Mouse (Mus musculus) heart, embryonic 11.5 days (tissue): Measurements from ENCODE around the gene Tmem132a. TPM values are rescaled to one million over a fixed set of nuclear protein-coding genes. Genes with fewer than 3 reads are reported as not detected.

Experiments
- ATAC-seq: fragments of 200-750 bp; cut with Nextera tagmentation; replicated peaks from 2 replicates; pipeline ENCODE4 v1.8.0; 2017; ENCODE audit warnings: moderate library complexity; ENCODE audit not compliant: insufficient number of reproducible peaks, low FRiP score, low TSS enrichment
- H3K27ac ChIP-seq: fragments of 300-500 bp; sonication (generic); 2 replicates; pipeline ENCODE4 v1.5.1; 2014; ENCODE audit warnings: mild to moderate bottlenecking, low read depth, low read length
- H3K27me3 ChIP-seq: fragments of 300-500 bp; sonication (generic); 2 replicates; pipeline ENCODE4 v1.6.1; 2014; ENCODE audit warnings: mild to moderate bottlenecking, low read length, mixed read lengths; ENCODE audit not compliant: control insufficient read depth, insufficient read depth
- H3K36me3 ChIP-seq: fragments of 300-500 bp; sonication (generic); 2 replicates; pipeline ENCODE4 v1.6.1; 2014; ENCODE audit warnings: mild to moderate bottlenecking, low read length, moderate library complexity, mixed read lengths; ENCODE audit not compliant: control insufficient read depth, insufficient read depth
- H3K4me1 ChIP-seq: fragments of 300-500 bp; sonication (generic); 2 replicates; pipeline ENCODE4 v1.6.1; 2014; ENCODE audit warnings: low read length; ENCODE audit not compliant: control insufficient read depth, insufficient read depth
- H3K4me2 ChIP-seq: fragments of 300-500 bp; sonication (generic); 2 replicates; pipeline ENCODE4 v1.6.1; 2014; ENCODE audit warnings: mild to moderate bottlenecking, moderate library complexity
- H3K4me3 ChIP-seq: fragments of 300-500 bp; sonication (generic); 2 replicates; pipeline ENCODE4 v1.5.1; 2014; ENCODE audit warnings: low read depth, low read length
- H3K9ac ChIP-seq: fragments of 300-500 bp; sonication (generic); 2 replicates; pipeline ENCODE4 v1.6.1; 2014; ENCODE audit warnings: mild to moderate bottlenecking, low read depth, low read length, moderate library complexity
- H3K9me3 ChIP-seq: fragments of 300-500 bp; sonication (generic); replicated peaks from 2 replicates; pipeline ENCODE4 v1.6.1; 2016; ENCODE audit warnings: low read length; ENCODE audit not compliant: control insufficient read depth
- WGBS: fragments of 180-500 bp; shearing (Covaris S2); extraction: QIAGEN DNeasy Blood & Tissue Kit; methylation state at CpG from one replicate; pipeline ENCODE4 v1.1.7; 2014; ENCODE audit not compliant: insufficient replicate concordance; 5-methylcytosine and 5-hydroxymethylcytosine counted together
- polyA plus RNA-seq: library from polyadenylated mRNA; unstranded; fragments of >200 nt; fragmentation: Nextera tagmentation; extraction: Ambion mirVana; gene quantifications from 2 replicates; pipeline ENCODE4 v1.2.1, GENCODE M21; 2014

Tmem132a gene
- polyA plus RNA-seq, 1 experiment from 2014 or later: 35.5 TPM

- H3K9ac ChIP-seq: peak overlapping the region; percentile 56; the same call in 1 of the 2 replicates
- H3K4me2 ChIP-seq: peak overlapping the region; percentile 19; the same call in 1 of the 2 replicates
- no peaks in the 10 kb centered on the region for H3K27me3 ChIP-seq
- H3K4me3 ChIP-seq: no peak overlapping the region
- peaks cover 33% of the 10 kb centered on the region for H3K4me1 ChIP-seq
- no peaks in the 10 kb centered on the region for H3K9me3 ChIP-seq
- H3K27ac ChIP-seq: peak overlapping the region; percentile 84
- no peak; the same call in 1 of the 2 replicates for ATAC-seq
- H3K36me3 ChIP-seq: peaks cover 34% of the 10 kb centered on the region
- WGBS: 27% methylated on average over 7 of the region's 7 CpGs
These were observed 35.4 kb upstream of the Tmem132a start for GRCm38 (mm10) chr19:10904927-10905727.

- peak overlapping the region; percentile 84; the same call in 1 of the 2 replicates for H3K27ac ChIP-seq
- no peak for ATAC-seq
- H3K9me3 ChIP-seq: no peaks in the 10 kb centered on the region
- peaks cover 30% of the 10 kb centered on the region for H3K4me1 ChIP-seq
- no peaks in the 10 kb centered on the region for H3K27me3 ChIP-seq
- H3K4me2 ChIP-seq: no peak overlapping the region
- H3K9ac ChIP-seq: no peak overlapping the region
- H3K36me3 ChIP-seq: peaks cover 38% of the 10 kb centered on the region
- no peak overlapping the region for H3K4me3 ChIP-seq
- 81% methylated on average over 5 of the region's 5 CpGs for WGBS
These were observed 34.8 kb upstream of the Tmem132a start for GRCm38 (mm10) chr19:10904512-10904911.

- no peak overlapping the region for H3K27ac ChIP-seq
- H3K4me3 ChIP-seq: no peak overlapping the region
- 89% methylated on average over 5 of the region's 5 CpGs for WGBS
- H3K4me2 ChIP-seq: no peak overlapping the region
- ATAC-seq: no peak
- no peaks in the 10 kb centered on the region for H3K27me3 ChIP-seq
- H3K4me1 ChIP-seq: peaks cover 16% of the 10 kb centered on the region
- H3K36me3 ChIP-seq: peaks cover 52% of the 10 kb centered on the region
- H3K9me3 ChIP-seq: no peaks in the 10 kb centered on the region
- no peak overlapping the region for H3K9ac ChIP-seq
These were observed 31.3 kb upstream of the Tmem132a start for GRCm38 (mm10) chr19:10901046-10901445.

GRCm38 (mm10) chr19:10900315-10900714 is 30.6 kb upstream of the Tmem132a start:
- 77% methylated on average over 6 of the region's 6 CpGs for WGBS
- peaks cover 12% of the 10 kb centered on the region for H3K4me1 ChIP-seq
- no peak overlapping the region for H3K27ac ChIP-seq
- H3K4me3 ChIP-seq: no peak overlapping the region
- no peaks in the 10 kb centered on the region for H3K27me3 ChIP-seq
- no peak for ATAC-seq
- no peak overlapping the region for H3K4me2 ChIP-seq
- no peak overlapping the region for H3K9ac ChIP-seq
- H3K9me3 ChIP-seq: no peaks in the 10 kb centered on the region
- H3K36me3 ChIP-seq: peaks cover 52% of the 10 kb centered on the region

GRCm38 (mm10) chr19:10897491-10897890 is 27.8 kb upstream of the Tmem132a start:
- H3K27ac ChIP-seq: no peak overlapping the region
- H3K4me1 ChIP-seq: peaks cover 9% of the 10 kb centered on the region
- peaks cover 37% of the 10 kb centered on the region for H3K36me3 ChIP-seq
- H3K9ac ChIP-seq: no peak overlapping the region
- 84% methylated on average over 8 of the region's 8 CpGs for whole genome bisulfite sequencing
- H3K4me3 ChIP-seq: no peak overlapping the region
- ATAC-seq: no peak
- no peaks in the 10 kb centered on the region for H3K9me3 ChIP-seq
- H3K4me2 ChIP-seq: peak overlapping the region; percentile 86; the same call in 1 of the 2 replicates
- H3K27me3 ChIP-seq: no peaks in the 10 kb centered on the region

GRCm38 (mm10) chr19:10896849-10897248 is 27.1 kb upstream of the Tmem132a start:
- peaks cover 30% of the 10 kb centered on the region for H3K36me3 ChIP-seq
- H3K4me3 ChIP-seq: peak overlapping the region; percentile 91
- ATAC-seq: no peak
- H3K27me3 ChIP-seq: no peaks in the 10 kb centered on the region
- WGBS: 37% methylated on average over 7 of the region's 7 CpGs
- H3K9me3 ChIP-seq: no peaks in the 10 kb centered on the region
- H3K4me2 ChIP-seq: peak overlapping the region; percentile 86
- peak overlapping the region; percentile 97 for H3K9ac ChIP-seq
- H3K4me1 ChIP-seq: peaks cover 9% of the 10 kb centered on the region
- peak overlapping the region; percentile 18; the same call in 1 of the 2 replicates for H3K27ac ChIP-seq

- H3K4me3 ChIP-seq: peak overlapping the region; percentile 91
- peak overlapping the region; percentile 97 for H3K9ac ChIP-seq
- H3K4me2 ChIP-seq: peak overlapping the region; percentile 86
- H3K27ac ChIP-seq: peak overlapping the region; percentile 92
- ATAC-seq: no peak
- no peaks in the 10 kb centered on the region for H3K27me3 ChIP-seq
- 2% methylated on average over 16 of the region's 16 CpGs for WGBS
- peaks cover 23% of the 10 kb centered on the region for H3K36me3 ChIP-seq
- H3K9me3 ChIP-seq: no peaks in the 10 kb centered on the region
- H3K4me1 ChIP-seq: peaks cover 9% of the 10 kb centered on the region
These were observed 26.0 kb upstream of the Tmem132a start for GRCm38 (mm10) chr19:10895708-10896107.

GRCm38 (mm10) chr19:10895016-10895528 is 25.3 kb upstream of the Tmem132a start, which contains the start of gene Prpf19:
TSS of gene Prpf19 (plus strand) at chr19:10895231.
- ATAC-seq: peak; percentile 87
- Histone ChIP-seq H3K4me1 (peaks cover 9% of the 10 kb centered on the region), H3K4me3 (peak within 1 kb of the TSS; percentile 91), H3K9me3 (no peaks in the 10 kb centered on the region), H3K27me3 (no peaks in the 10 kb centered on the region), H3K9ac (peak within 1 kb of the TSS; percentile 97), H3K4me2 (peak within 1 kb of the TSS; percentile 86), H3K27ac (peak within 1 kb of the TSS; percentile 92), H3K36me3 (peaks cover 17% of the 10 kb centered on the region)
- 0% methylated on average over 43 of the region's 43 CpGs for WGBS
